Mouse (Mus musculus) kidney, postnatal 14 days (tissue): Measurements from ENCODE around the gene Hilpda.
A peak's percentile ranks its signal among the peaks of the same experiment; 100 is the strongest.

Experiments
- DNase-seq: peaks from one replicate; pipeline ENCODE4 v3.0.0; 2022; ENCODE audit warnings: mixed read lengths

The Hilpda gene

DNA sequence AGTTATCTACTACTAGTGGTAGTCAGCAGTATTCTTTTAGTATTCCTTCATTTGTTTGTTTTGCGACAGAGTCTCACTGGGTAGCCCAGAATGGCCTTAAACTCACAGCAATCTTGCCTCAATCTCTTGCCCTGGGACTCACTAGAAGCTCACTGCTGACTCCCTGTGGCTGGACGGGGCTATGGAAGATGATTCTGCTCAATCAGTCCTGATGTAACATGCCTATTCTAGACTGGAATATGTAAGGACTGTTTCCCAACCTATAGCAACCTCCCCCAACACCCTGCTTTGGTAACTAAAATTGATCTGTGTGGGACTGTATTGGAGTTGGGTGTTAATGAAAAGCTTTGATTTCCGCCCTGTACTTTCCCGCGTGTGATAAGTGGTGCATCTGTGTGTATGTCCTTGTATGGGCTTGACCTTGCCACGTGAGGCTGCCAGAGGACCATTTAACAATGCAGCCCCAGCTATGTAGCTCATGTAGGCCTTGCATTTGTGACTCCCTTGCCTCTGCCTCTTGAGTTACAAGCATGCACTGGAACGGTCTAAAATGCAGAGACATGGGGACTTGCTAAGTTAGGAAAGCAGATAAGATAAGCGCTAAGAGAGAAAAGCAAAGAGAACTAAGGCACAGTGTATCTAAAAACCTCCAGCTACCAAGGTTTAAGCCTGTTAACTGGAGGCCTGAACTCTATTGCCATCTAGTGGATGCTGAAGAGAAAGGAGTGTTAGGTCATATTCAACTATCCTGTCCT lies 6.4 kb downstream of the Hilpda start:
- DNase-seq, result peak; percentile 59

DNA sequence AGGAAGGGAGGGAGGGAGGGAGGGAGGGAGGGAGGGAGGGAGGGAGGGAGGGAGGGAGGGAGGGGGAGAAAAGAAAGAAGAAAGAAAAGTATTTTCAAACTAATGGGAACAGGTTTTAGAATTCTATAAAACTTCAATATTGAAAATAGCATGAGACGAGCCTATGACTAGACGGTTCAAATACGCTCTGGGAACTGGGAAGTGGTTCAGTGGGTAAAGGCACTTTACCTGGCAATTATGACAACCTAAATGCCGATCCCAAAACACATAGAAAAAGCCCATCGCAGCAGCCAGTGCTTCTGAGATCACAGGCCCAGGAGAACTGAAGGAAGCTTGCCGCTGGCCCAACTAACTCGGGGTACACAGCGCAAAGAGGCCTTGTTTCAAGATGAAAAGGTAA lies 7.0 kb downstream of the Hilpda start, which contains the start of gene Fam71f2:
TSS of gene Fam71f2 (plus strand) at position 301 of the 400 bp plus-strand sequence.
- no peak for DNase-seq

DNA sequence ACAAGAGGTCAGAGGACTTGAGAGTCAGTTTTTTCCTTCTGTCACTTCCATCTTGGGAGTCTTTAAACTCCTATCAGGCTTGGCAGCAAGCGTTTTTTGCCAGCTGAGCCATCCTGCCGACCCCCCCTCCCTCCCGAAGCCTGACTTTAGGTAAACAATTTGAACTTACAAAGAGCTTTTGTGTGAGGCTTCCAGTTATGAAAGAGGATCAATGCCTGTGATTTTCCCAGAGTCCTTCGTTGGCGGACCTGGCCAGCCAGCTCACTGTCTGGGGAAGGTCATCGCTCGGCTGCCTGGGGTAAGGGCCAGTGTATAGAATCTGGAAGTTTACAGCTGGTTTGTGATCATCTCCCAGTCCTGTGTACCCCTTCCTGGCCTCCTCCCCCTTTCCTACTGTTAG lies 8.4 kb downstream of the Hilpda start:
- DNase-seq, result no peak

DNA sequence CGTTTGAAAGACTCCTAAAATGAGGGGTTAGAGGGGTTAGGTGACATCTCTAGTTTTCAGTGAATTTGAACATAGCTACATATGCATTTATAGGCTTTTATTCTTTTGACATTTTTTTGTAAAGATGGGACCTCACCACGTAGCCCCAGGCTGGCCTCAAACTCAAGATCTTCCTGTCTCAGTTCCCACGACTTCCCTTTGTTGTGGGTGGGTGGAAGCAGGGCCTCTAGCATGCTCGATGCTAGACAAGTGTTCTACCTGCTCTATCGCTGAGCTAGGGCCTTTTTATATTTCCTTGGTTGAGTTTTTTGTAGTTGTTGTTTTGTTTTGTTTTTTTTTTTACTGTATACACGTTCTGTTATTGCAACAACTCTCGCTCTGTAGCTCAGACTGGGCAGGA lies 14.6 kb downstream of the Hilpda start:
- DNase-seq, result no peak

DNA sequence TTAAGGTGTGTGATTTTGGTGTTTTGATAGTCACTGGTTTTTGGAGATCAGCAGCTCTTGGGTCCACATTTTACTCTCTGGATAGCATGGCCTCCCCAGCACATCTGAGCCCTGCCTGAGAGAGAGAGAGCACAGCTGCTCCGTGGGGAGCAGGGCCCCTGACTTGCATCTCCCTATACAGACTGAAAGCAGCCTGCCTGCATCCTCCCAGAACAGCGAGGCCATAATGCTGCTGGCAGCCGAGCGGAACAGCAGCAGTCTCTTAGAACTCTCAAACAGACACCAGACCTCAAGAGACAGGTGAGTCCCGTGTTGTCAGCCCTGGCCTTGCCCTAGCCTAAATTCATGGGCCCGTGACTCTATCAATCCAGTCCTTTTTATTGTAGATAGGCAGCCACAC lies 15.2 kb downstream of the Hilpda start:
- DNase-seq, result no peak

DNA sequence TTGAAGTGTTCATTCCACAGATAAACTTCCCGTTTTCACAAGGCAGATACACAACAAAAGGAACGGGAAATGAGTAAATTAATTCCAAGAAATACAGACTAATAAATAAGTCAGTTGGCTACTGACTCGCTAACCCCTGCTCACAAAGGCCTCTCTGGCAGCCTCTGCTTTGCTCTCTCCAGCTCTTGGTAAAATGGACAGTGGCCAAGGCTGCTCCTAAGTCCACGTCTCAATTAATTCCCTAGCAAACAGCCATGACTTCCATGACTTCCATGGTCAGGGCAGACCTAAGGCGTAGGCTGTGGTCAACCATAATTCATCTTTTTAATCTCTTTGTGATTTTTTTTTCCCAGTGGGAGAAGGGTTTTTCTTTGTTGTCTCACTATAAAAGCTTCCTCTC lies 15.7 kb downstream of the Hilpda start:
- DNase-seq, result peak; percentile 64

DNA sequence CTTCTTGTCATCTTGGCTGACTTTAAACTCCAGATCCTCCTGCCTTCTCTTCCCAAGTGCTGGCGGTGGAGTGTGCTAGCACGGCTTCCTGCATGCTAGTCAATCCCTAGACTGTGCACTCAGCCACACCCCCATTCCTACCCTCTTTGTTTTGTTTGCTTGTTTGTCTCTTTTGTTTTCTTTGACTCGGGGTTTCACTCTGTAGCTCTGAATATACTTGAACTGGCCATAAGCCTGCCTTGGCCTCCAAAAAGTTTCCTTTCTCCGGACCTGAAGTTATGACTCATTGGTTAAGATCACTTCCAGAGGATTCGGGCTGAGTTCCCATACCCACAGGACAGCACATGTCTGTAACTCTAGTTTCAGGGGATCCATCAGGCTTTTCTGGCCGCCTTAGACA lies 16.4 kb downstream of the Hilpda start:
- DNase-seq, result no peak

DNA sequence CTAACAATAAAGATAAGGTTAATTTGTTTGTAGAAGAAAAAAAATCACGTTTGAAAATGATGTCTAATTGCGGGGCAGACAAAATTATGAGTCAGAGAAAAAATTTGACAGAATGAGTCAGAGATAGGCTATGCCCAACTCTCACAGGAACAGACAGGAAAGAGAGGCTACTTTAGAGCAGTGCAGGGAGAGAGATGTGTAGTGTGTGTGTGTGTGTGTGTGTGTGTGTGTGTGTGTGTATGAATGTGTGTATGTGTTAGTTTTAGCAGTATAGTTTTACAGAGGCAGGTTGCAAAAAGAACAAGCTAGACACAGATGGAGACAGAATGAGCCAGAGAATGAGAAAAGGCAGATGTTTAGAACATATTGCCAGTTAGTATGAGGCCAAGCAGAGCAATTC lies 26.8 kb downstream of the Hilpda start:
- DNase-seq, result no peak

DNA sequence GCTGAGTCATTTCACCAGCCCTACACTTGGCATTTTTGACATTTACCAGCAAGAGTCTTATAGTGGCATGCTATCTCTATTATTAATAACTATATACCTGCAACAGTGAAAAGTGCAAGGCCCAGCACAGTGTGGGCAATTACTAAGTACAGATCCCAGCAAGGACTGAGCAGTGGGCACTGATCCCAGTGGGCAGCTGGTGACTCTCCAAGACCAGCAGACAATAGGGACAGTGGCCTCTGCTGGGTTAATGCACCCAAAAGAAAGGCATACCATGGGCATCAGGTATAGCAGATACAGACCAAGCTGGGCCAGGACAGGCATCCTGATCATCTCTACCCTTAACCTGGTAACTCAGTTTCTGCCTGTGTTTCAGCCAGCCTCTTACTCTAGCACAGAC lies 31.0 kb downstream of the Hilpda start:
- DNase-seq, result no peak

DNA sequence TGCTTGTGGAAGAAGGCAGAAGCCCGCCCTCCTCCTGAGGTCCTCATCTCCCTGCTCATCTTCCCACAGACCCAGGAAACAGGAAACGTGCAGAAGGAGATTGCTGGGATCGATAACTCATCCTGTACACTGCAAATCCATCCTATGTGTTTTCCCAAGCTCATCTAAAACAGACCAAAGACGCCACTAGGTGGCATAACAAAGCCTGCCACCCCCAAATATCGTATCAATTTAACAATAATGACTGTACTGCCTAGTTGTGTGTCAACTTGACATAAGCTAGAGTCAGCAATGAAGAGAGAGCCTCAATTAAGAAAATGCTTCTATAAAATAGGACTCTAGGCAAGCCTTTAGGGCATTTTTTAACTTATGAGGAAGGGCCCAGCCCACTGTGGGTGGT lies 31.4 kb downstream of the Hilpda start:
- DNase-seq, result peak; percentile 6

DNA sequence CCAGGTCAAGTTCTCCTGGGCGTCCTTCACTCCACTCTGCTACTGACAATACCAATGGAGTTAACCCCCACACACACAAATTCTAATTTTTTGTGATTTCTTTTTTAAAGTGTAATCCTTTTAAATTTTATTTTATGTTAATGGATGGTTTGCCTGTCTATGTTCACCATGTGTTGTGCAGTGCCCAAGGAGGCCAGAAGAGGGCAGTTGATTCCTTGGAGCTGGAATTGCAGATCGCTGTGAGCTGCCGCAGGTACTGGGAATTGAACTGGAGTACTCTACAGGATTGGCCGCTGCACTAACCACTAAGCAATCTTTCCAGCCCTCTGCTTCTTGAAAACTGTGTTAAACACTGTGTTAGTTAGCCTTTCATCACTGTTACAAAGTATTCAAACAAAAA lies 33.2 kb downstream of the Hilpda start:
- no peak for DNase-seq

DNA sequence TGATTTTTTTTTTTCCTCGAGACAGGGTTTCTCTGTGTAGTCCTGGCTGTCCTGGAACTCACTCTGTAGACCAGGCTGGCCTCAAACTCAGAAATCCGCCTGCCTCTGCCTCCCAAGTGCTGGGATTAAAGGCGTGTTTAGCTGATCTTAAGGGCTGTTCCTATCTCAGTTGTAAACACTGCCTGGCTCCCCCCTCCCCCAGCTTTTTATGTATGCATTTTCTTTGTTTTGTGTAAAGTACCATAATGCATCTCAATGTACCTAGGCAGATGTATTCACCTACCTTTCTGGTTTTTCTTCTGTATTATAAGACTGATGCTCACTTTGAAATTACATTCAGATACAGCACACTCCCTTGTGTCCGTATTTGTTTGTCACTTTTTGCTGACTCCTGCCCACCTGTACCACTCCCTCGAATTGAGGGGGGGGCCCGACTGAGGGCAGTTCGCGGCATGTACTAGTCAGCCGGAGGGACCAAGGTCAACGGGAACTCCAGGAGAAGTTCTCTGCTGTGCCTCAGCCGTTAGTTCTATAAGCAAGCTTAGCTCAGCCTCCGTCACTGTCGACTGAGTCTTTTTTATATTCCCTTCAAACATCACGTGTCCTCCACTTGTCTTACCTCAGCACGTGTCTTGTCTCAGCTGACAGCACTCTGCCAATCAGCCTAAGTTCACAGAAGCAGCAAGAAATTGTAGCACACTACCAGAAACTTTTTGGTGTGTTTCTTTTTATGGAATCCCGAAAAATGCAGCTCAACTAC lies 36.7 kb downstream of the Hilpda start:
- DNase-seq, result no peak

DNA sequence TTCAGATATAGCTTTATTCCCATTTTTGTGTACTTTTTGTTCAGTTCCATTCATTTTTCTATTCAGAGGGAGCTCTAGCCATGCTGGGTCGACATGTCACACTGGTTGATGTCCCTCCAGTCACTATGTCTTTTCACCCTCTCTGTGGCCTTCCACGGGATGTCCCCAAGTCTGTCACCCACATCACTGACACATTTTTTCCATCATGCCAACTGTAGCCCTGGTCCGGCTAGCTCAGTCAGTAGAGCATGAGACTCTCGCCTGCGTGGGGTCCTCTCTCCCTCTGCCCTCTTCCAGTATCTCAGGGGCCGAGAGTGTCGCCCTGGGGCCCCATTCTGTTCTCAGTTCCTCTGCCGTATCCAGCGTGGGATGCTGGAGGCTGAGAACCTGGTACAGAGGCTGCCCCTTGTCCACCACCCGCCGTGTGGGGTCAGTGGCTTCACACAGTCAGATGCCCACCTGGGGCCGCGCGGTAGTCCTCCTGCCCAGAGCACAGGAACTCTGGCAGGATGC lies 41.5 kb downstream of the Hilpda start:
- DNase-seq, result no peak

DNA sequence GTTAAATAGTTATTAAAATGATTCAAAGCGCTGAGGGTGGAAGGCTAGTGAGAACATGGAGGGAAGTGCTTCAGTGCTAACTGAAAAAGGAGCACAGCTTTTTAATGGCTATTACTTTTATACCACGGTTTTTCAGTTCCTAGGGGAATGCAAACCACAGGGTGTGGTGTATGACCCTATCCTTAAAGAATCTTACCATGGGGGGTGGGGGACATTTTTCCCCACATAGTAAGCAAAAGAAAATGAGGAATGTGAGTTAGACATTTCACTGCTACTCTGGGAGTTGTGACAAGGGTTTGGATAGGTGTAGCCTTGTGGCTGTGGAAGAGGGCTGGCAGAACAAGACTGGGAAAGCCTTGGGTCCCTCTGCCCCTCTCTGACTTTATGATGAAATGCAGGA lies 45.0 kb downstream of the Hilpda start:
- DNase-seq, result no peak

DNA sequence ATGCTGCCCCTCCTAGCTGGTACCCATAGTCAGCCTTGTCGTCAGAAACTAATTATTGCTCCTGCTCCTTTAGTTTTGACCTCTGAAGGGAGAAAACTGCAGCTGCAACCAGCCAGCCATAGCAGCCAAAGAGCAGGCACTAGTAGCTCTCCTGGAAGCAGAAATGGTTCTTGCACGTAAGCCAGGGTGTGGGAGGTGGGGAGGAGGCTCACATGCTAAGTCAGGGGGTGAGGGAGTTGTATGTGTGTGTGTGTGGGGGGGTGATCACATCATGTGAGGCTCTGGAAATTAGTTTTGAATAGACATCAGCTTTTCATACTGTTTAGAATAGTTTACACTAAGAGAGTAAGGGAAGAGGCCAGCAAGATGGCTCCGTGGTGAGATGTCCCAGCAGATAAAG lies 45.7 kb downstream of the Hilpda start:
- peak; percentile 1 for DNase-seq

DNA sequence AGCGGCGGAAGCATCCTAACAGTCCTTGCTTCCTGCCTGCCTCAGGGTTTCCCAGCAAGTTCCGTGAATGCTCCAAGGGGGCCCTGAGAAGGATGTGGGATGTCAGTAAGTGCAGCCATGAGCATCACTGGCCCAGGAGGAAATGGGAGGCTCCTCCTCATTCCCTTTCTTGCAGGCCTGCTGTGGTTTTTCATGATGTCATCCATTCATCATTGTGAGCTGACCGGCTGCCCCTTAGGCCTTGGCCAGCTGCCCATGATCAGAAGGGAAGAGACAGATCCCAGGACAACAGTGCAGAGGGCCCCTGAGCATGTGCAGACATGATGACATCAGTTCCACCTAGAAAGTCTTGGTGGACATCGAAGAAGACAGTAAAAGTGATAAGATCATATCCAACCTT lies 46.6 kb downstream of the Hilpda start, which contains the start of gene Fam71f1:
TSS of gene Fam71f1 (plus strand) at position 262 of the 400 bp plus-strand sequence.
- DNase-seq, result peak; percentile 69

DNA sequence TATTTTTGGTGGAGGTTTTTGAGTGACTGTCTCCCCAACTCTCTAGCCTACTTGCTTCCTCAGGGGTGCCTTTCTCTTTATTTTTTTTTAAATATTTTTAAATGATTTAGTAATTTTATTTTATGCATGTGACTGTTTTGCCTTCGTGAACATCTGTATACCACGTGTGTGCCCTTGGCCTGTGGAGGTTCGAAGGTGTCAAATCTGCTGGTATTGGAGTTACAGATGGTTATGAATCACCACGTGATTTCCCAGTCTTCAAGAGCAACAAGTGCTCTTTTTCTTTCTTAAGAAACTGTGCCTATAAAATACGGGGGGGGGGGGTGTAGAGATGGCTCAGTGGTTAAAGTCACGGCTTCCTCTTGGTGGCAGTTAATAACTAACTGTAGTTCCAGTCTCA lies 49.3 kb downstream of the Hilpda start:
- no peak for DNase-seq

DNA sequence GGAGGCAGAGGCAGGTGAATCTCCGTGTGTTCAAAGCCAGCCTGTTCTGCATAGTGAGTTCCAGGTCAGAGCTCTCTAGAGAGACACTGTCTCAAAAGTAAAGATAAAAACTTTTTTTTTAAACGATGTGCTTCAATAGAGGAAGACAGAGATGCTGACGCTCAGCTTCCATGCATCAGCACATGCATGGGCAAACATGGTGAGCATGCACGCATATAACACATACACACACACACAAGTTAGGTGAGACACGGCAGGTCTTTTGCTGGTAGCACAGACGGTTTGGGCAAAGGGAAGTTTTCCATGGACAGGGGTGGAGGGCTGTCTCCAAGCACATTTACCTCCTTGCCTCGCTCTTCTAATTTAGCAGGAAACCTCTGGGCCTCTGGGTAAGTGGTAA lies 49.9 kb downstream of the Hilpda start:
- no peak for DNase-seq

DNA sequence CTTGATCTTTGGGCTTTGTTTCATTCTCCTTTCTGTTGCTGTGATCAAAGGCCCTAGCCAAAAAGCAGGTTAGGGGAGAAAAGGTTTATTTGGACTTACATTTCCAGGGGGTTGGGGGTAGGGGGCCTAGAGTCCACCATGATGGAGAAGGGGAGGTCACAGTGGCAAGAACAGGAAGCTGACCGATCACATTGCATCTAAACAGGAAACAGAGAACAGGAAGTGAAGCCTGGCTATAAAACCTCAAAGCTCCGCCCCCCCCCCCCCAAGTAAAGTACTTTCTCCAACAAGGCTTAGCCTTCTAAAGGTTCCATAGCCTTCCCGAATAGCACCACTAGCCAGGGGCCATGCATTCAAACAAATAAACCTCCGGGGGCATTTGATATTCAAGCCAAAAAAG lies 50.4 kb downstream of the Hilpda start:
- DNase-seq, result no peak
